In genomic region chr7:27257852-27258204, GRCm38 (mm10) we compare ENCODE assay signal across 8 mouse cellular contexts. TPM values are rescaled to one million over a fixed set of nuclear protein-coding genes. Genes with fewer than 3 reads are reported as not detected.
DNase-seq lines count a peak whose midpoint lies in the region; ATAC-seq and TF ChIP-seq lines count a peak whose summit lies in the region.

No protein-coding gene starts in this region.

- peak overlapping the region; percentile 32; the same call in 1 of the 2 replicates for H3K9ac ChIP-seq in embryonic facial prominence, embryonic 11.5 days (replicated peaks; ENCODE audit: low read length)

- H3K36me3 ChIP-seq in embryonic facial prominence, embryonic 11.5 days (replicated peaks; ENCODE audit: control insufficient read depth, insufficient read depth, low read depth, low read length) = peaks cover under 1% of the 10 kb centered on the region; the same call in 1 of the 2 replicates
- H3K36me3 ChIP-seq in limb, embryonic 10.5 days = peaks cover 15% of the 10 kb centered on the region

- no peaks in the 10 kb centered on the region for H3K27me3 ChIP-seq in embryonic facial prominence, embryonic 11.5 days (ENCODE audit: control insufficient read depth, insufficient read depth, low read length)
- H3K27me3 ChIP-seq in limb, embryonic 10.5 days (ENCODE audit: low read depth, poor library complexity, severe bottlenecking) = peaks cover 17% of the 10 kb centered on the region; the same call in 1 of the 2 replicates

- ATAC-seq in embryonic facial prominence, embryonic 11.5 days (replicated peaks; ENCODE audit: insufficient number of reproducible peaks, low FRiP score, low TSS enrichment, low read depth) = peak; percentile 16; the same call in 1 of the 2 replicates
- ATAC-seq in frontal cortex, adult (ENCODE audit: low TSS enrichment) = no peak

- WGBS in embryonic facial prominence, embryonic 11.5 days = 4% methylated on average over 3 of the region's 6 CpGs
- 3% methylated on average over 6 of the region's 6 CpGs for WGBS in limb, embryonic 10.5 days
- WGBS in olfactory bulb, adult 2 months = 3% methylated on average over 3 of the region's 6 CpGs

- peak overlapping the region; percentile 95 for H3K27ac ChIP-seq in layer of hippocampus, adult 2 months
- H3K27ac ChIP-seq in embryonic facial prominence, embryonic 11.5 days (replicated peaks; ENCODE audit: low read depth, low read length) = peak overlapping the region; percentile 56; the same call in 1 of the 2 replicates
- H3K27ac ChIP-seq in limb, embryonic 10.5 days = peak overlapping the region; percentile 94
- peak overlapping the region; percentile 95 for H3K27ac ChIP-seq in olfactory bulb, adult 2 months (ENCODE audit: insufficient read depth, low read depth, low read length)

- no peak for TF ChIP-seq CTCF in layer of hippocampus, adult 2 months (conservative IDR thresholded peaks at IDR 0.05)
- no peak for TF ChIP-seq CTCF in olfactory bulb, adult 2 months (IDR thresholded peaks at IDR 0.05; ENCODE audit: insufficient read depth, low read depth, low read length)

- peaks cover 6% of the 10 kb centered on the region; the same call in 1 of the 2 replicates for H3K4me1 ChIP-seq in embryonic facial prominence, embryonic 11.5 days (ENCODE audit: control insufficient read depth, insufficient read depth, low read length)
- H3K4me1 ChIP-seq in limb, embryonic 10.5 days = peaks cover 40% of the 10 kb centered on the region
- peaks cover 38% of the 10 kb centered on the region for H3K4me1 ChIP-seq in olfactory bulb, adult 2 months (ENCODE audit: control insufficient read depth, insufficient read depth, low read length)

- peak overlapping the region; percentile 65 for H3K4me2 ChIP-seq in embryonic facial prominence, embryonic 11.5 days (ENCODE audit: low read depth, low read length)

- no peak for TF ChIP-seq POLR2A in olfactory bulb, adult 2 months (IDR thresholded peaks at IDR 0.05; ENCODE audit: insufficient read depth, low read depth, low read length)

- no peak for DNase-seq in layer of hippocampus, adult 2 months (ENCODE audit: low spot score in 2 of 2)
- no peak for DNase-seq in layer of hippocampus, postnatal 36 days
- DNase-seq in embryonic facial prominence, embryonic 11.5 days (ENCODE audit: low spot score) = peak; percentile 23
- DNase-seq in limb, embryonic 10.5 days (ENCODE audit: low spot score) = peak; percentile 57
- DNase-seq in thymus, postnatal 36 days = no peak
- DNase-seq in cerebellum, adult 9-11 months = no peak

- no peaks in the 10 kb centered on the region for H3K9me3 ChIP-seq in embryonic facial prominence, embryonic 11.5 days (replicated peaks; ENCODE audit: control insufficient read depth, low read length)
- H3K9me3 ChIP-seq in limb, embryonic 10.5 days (replicated peaks) = no peaks in the 10 kb centered on the region

- peak overlapping the region; percentile 89 for H3K4me3 ChIP-seq in layer of hippocampus, adult 2 months
- H3K4me3 ChIP-seq in embryonic facial prominence, embryonic 11.5 days (ENCODE audit: low read depth, low read length) = peak overlapping the region; percentile 84
- H3K4me3 ChIP-seq in limb, embryonic 10.5 days = peak overlapping the region; percentile 87
- H3K4me3 ChIP-seq in olfactory bulb, adult 2 months (ENCODE audit: insufficient read depth, low read depth, low read length) = peak overlapping the region; percentile 81

RNA-seq across cellular contexts. Expression of gene Numbl, which starts 0.4 kb away (rescaled TPM):
- total RNA-seq in layer of hippocampus, adult 2 months (2021) = 100 to 1,000 TPM; 135 to 148 TPM
- total RNA-seq in layer of hippocampus, postnatal 36 days (2021) = 100 to 1,000 TPM; 137 to 144 TPM
- 9.5 and 11.2 TPM in 2 replicates for polyA plus RNA-seq in embryonic facial prominence, embryonic 11.5 days (2014; fragmentation: Nextera tagmentation; extraction: Ambion mirVana)
- polyA plus RNA-seq in limb, embryonic 10.5 days (2016; fragmentation: Nextera tagmentation; extraction: Ambion mirVana) = 7.9 and 10.4 TPM in 2 replicates
- not detected in 2 replicates for polyA plus RNA-seq in olfactory bulb, adult 2 months (2012; ENCODE audit: insufficient read depth, insufficient read length, low replicate concordance, missing spikeins)

RNA-seq across cellular contexts. Expression of gene Coq8b, which starts 25.0 kb away (rescaled TPM):
- total RNA-seq in layer of hippocampus, adult 2 months (2021) = 10 to 100 TPM; 36.1 to 37.9 TPM
- total RNA-seq in layer of hippocampus, postnatal 36 days (2021) = 10 to 100 TPM; 33.9 to 36.2 TPM
- 14.4 and 14.9 TPM in 2 replicates for polyA plus RNA-seq in embryonic facial prominence, embryonic 11.5 days (2014; fragmentation: Nextera tagmentation; extraction: Ambion mirVana)
- 16.3 and 16.4 TPM in 2 replicates for polyA plus RNA-seq in limb, embryonic 10.5 days (2016; fragmentation: Nextera tagmentation; extraction: Ambion mirVana)
- polyA plus RNA-seq in olfactory bulb, adult 2 months (2012; ENCODE audit: insufficient read depth, insufficient read length, low replicate concordance, missing spikeins) = not detected in 2 replicates

RNA-seq across cellular contexts. Expression of gene Itpkc, which starts 29.4 kb away (rescaled TPM):
- 1 to 10 TPM; 8.5 to 9.1 TPM for total RNA-seq in layer of hippocampus, adult 2 months (2021)
- 10 to 100 TPM in 1 of 2 experiments, 1 to 10 TPM in 1; 9.3 to 10.1 TPM for total RNA-seq in layer of hippocampus, postnatal 36 days (2021)
- 6.0 and 6.2 TPM in 2 replicates for polyA plus RNA-seq in embryonic facial prominence, embryonic 11.5 days (2014; fragmentation: Nextera tagmentation; extraction: Ambion mirVana)
- polyA plus RNA-seq in limb, embryonic 10.5 days (2016; fragmentation: Nextera tagmentation; extraction: Ambion mirVana) = 7.2 and 7.9 TPM in 2 replicates
- not detected in 2 replicates for polyA plus RNA-seq in olfactory bulb, adult 2 months (2012; ENCODE audit: insufficient read depth, insufficient read length, low replicate concordance, missing spikeins)

Comparison
In these comparisons a context has a peak if more than half of its experiments do, and no peak if none do; other contexts are left out.
1. DNase-seq: peak in embryonic facial prominence, embryonic 11.5 days (single experiment) and limb, embryonic 10.5 days (single experiment); none in layer of hippocampus, adult 2 months (0 of 2), layer of hippocampus, postnatal 36 days (0 of 2), thymus, postnatal 36 days (0 of 2) and cerebellum, adult 9-11 months (single experiment).
2. Peak in every context shown above with its lines, with median percentiles within 50 percentile points of each other: H3K27ac ChIP-seq and H3K4me3 ChIP-seq.